Mouse (Mus musculus) MEL (cell line): ENCODE measurements around the gene Gnaq.

Source experiments
- CTCF ChIP-seq, 3 experiments: IDR thresholded peaks in 2 of 3; conservative IDR thresholded peaks in 1 of 3; 2 replicates each; pipeline ENCODE4 v1.5.1; 2011 to 2012; ENCODE audit warnings: low read length in 3 of 3, low read depth in 2 of 3, mild to moderate bottlenecking in 2 of 3, improper control_type of control experiment in 1 of 3, inconsistent platforms in 1 of 3, mixed read lengths in 1 of 3, moderate library complexity in 1 of 3; ENCODE audit not compliant: control insufficient read depth in 1 of 3, insufficient read depth in 1 of 3, poor library complexity in 1 of 3, severe bottlenecking in 1 of 3
- GABPA ChIP-seq: IDR thresholded peaks from 2 replicates; pipeline ENCODE4 v1.6.1; 2012; ENCODE audit warnings: low read depth, mild to moderate bottlenecking, inconsistent platforms, low read length, improper control_type of control experiment, moderate library complexity
- GATA1 ChIP-seq: IDR thresholded peaks from 2 replicates; pipeline ENCODE4 v1.6.1; 2011; ENCODE audit warnings: low read depth, low read length, improper control_type of control experiment
- POLR2A ChIP-seq, 2 experiments: IDR thresholded peaks; 2 replicates each; pipeline ENCODE4 v1.6.1; 2011 to 2012; ENCODE audit warnings: low read length in 2 of 2, mild to moderate bottlenecking in 2 of 2, control low read depth in 1 of 2, improper control_type of control experiment in 1 of 2, low read depth in 1 of 2, moderate library complexity in 1 of 2; ENCODE audit not compliant: control insufficient read depth in 1 of 2, insufficient read depth in 1 of 2, poor library complexity in 1 of 2
- RAD21 ChIP-seq: IDR thresholded peaks from 2 replicates; pipeline ENCODE4 v1.6.1; 2011; ENCODE audit warnings: mild to moderate bottlenecking, low read depth, low read length, improper control_type of control experiment
- ZMIZ1 ChIP-seq: IDR thresholded peaks from 2 replicates; pipeline ENCODE4 v1.6.1; 2012; ENCODE audit warnings: low read depth, mild to moderate bottlenecking, inconsistent platforms, low read length, improper control_type of control experiment, moderate library complexity

- no peak for TF ChIP-seq RAD21
- no peak for TF ChIP-seq ZMIZ1
- no peak for TF ChIP-seq GABPA
- TF ChIP-seq POLR2A (IDR thresholded peaks at IDR 0.05; ENCODE audit: control insufficient read depth in 1 of 2, insufficient read depth in 1 of 2, low read depth in 1 of 2, low read length in 2 of 2, poor library complexity in 1 of 2) = no peak
- TF ChIP-seq CTCF (IDR thresholded peaks at IDR 0.05 in 2 of 3, conservative IDR thresholded peaks at IDR 0.05 in 1 of 3; ENCODE audit: control insufficient read depth in 1 of 3, insufficient read depth in 1 of 3, low read depth in 2 of 3, low read length in 3 of 3, poor library complexity in 1 of 3, severe bottlenecking in 1 of 3) = no peak
- no peak for TF ChIP-seq GATA1
Measured at GRCm38 (mm10) chr19:16132865-16133720, 462 bp downstream of the Gnaq start.
